Mouse (Mus musculus): ENCODE data around the gene Bend4. TPM values are rescaled to one million over a fixed set of nuclear protein-coding genes. Genes with fewer than 3 reads are reported as not detected.

Gene Bend4
- polyA plus RNA-seq, 1 experiment from 2014 or later = 13.7 TPM

- H3K4me3 ChIP-seq = no peak overlapping the region
- WGBS = 92% methylated on average over 4 of the region's 4 CpGs
- no peaks in the 10 kb centered on the region for H3K27me3 ChIP-seq (replicated peaks)
- H3K9me3 ChIP-seq = no peaks in the 10 kb centered on the region
- H3K4me2 ChIP-seq = no peak overlapping the region
- H3K9ac ChIP-seq = no peak overlapping the region
- H3K36me3 ChIP-seq (replicated peaks) = no peaks in the 10 kb centered on the region
- no peak overlapping the region for H3K27ac ChIP-seq
- no peaks in the 10 kb centered on the region for H3K4me1 ChIP-seq
- ATAC-seq (replicated peaks) = no peak
These were observed 17.7 kb downstream of the Bend4 start for GRCm38 (mm10) chr5:67410426-67410825.

- no peaks in the 10 kb centered on the region for H3K27me3 ChIP-seq (replicated peaks)
- no peaks in the 10 kb centered on the region for H3K36me3 ChIP-seq (replicated peaks)
- no peak overlapping the region for H3K9ac ChIP-seq
- H3K4me3 ChIP-seq = no peak overlapping the region
- WGBS = 93% methylated on average over 6 of the region's 6 CpGs
- H3K4me1 ChIP-seq = no peaks in the 10 kb centered on the region
- no peak for ATAC-seq (replicated peaks)
- H3K27ac ChIP-seq = no peak overlapping the region
- no peak overlapping the region for H3K4me2 ChIP-seq
- no peaks in the 10 kb centered on the region for H3K9me3 ChIP-seq
These were observed 19.7 kb downstream of the Bend4 start for GRCm38 (mm10) chr5:67408391-67408790.

DNA sequence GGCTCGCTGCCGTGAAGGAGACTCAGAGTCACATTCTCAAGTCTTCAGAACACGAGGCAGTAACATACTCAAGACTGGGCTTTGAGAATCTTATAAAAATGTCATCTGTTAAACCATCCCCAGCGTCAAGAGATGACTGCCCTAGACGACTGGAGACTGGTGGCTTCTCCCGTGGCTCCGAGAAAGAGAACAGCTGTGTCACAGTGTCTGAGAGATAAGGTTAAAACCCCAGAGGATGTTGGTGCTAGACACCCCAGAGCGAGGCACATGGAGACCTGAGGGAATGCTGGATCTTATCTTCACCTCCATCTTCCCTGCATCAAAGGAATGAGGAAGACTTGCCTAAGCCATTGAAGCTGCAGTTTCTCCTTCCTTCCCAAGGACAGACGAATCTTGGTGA lies 23.2 kb downstream of the Bend4 start:
- H3K9me3 ChIP-seq = no peaks in the 10 kb centered on the region
- ATAC-seq (replicated peaks) = no peak
- H3K27me3 ChIP-seq (replicated peaks) = no peaks in the 10 kb centered on the region
- no peaks in the 10 kb centered on the region for H3K36me3 ChIP-seq (replicated peaks)
- H3K4me1 ChIP-seq = no peaks in the 10 kb centered on the region
- no peak overlapping the region for H3K9ac ChIP-seq
- 88% methylated on average over 9 of the region's 9 CpGs for WGBS
- H3K27ac ChIP-seq = no peak overlapping the region
- H3K4me3 ChIP-seq = no peak overlapping the region
- no peak overlapping the region for H3K4me2 ChIP-seq

DNA sequence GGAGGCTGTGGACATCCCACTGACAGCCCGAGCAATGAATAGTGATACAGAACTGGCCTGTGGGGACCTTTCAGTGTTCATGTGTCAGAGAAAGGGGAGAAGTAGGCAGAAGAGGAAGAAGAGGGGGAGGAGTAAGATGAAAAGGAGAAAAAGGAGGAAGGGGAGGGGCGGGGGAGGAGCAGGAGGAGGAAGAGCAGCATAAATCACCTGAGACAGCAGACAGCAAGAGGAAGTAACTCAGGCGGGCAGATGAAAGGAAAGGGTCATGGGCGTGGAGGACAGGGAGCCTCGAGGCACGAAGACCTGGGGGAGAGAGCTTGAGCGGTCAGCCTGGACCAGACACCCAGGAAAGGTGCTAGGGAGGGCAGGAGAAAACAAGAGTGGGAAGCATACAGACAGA lies 23.7 kb downstream of the Bend4 start:
- 87% methylated on average over 7 of the region's 7 CpGs for WGBS
- Histone ChIP-seq H3K4me1 (no peaks in the 10 kb centered on the region), H3K27ac (no peak overlapping the region), H3K4me3 (no peak overlapping the region), H3K9ac (no peak overlapping the region), H3K9me3 (no peaks in the 10 kb centered on the region), H3K36me3 (replicated peaks) (no peaks in the 10 kb centered on the region), H3K4me2 (no peak overlapping the region), H3K27me3 (replicated peaks) (no peaks in the 10 kb centered on the region)
- ATAC-seq (replicated peaks) = no peak

- Histone ChIP-seq H3K36me3 (replicated peaks) (0 out of 2 replicates have a peak, but pooled peaks cover 2% of the 10 kb centered on the region), H3K9ac (no peak overlapping the region), H3K4me3 (no peak overlapping the region), H3K4me2 (no peak overlapping the region), H3K27me3 (replicated peaks) (no peaks in the 10 kb centered on the region), H3K9me3 (no peaks in the 10 kb centered on the region), H3K27ac (no peak overlapping the region), H3K4me1 (no peaks in the 10 kb centered on the region)
- WGBS = 75% methylated on average over 9 of the region's 9 CpGs
- ATAC-seq (replicated peaks) = no peak
These were observed 26.5 kb downstream of the Bend4 start for GRCm38 (mm10) chr5:67401612-67402011.

- H3K4me2 ChIP-seq = peak overlapping the region; percentile 23; the same call in 1 of the 2 replicates
- ATAC-seq (replicated peaks) = peak; percentile 70
These were observed 27.3 kb downstream of the Bend4 start for GRCm38 (mm10) chr5:67400608-67401480.

DNA sequence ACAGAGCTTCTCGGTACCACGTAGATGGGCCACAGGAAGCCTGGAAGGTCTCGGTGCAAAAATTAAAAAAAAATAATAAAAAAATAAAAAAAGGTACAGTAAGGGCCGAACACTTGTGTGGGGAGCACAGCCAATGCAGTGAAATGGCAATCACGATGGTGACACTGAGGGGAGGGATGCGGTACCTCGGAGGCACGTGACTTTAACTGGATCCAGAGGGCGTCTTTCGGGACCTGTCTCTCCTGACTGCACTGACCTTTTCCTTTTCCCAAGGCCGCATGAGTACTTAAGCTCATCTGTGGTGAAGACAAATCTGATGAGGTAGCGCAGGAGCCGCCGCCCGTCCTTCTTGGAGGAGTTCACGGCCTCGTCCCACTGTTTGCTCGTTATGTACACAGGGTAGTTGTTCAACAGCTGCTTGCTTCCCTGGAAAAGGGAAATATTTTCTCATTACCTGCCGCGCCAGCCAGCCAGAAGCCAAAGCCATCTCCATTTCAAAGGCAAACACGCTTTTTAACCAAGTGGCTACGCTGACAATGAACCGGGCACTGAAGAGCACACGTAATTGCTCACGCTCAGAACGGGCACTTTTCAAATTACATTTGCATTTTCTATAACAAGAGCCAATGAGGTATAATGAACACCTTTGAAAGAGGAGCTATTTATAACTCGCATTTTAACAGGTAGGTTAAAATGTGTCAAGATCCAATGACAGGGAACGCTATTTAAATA lies 28.1 kb downstream of the Bend4 start:
- Histone ChIP-seq H3K4me1 (no peaks in the 10 kb centered on the region), H3K36me3 (replicated peaks) (0 out of 2 replicates have a peak, but pooled peaks cover 2% of the 10 kb centered on the region), H3K9ac (no peak overlapping the region), H3K9me3 (no peaks in the 10 kb centered on the region), H3K4me3 (0 out of 2 replicates have a peak overlapping the region, but pooled peaks have one; percentile 3), H3K27me3 (replicated peaks) (no peaks in the 10 kb centered on the region), H3K27ac (peak overlapping the region; percentile 53), H3K4me2 (peak overlapping the region; percentile 23)
- ATAC-seq (replicated peaks) = peak; percentile 74
- WGBS = 68% methylated on average over 28 of the region's 28 CpGs

More at GRCm38 (mm10) chr5:67400608-67401480, 27.3 kb downstream of the Bend4 start:
- H3K9me3 ChIP-seq = no peaks in the 10 kb centered on the region
- H3K36me3 ChIP-seq (replicated peaks) = 0 out of 2 replicates have a peak, but pooled peaks cover 2% of the 10 kb centered on the region
- 67% methylated on average over 12 of the region's 12 CpGs for WGBS
- H3K4me1 ChIP-seq = no peaks in the 10 kb centered on the region
- no peaks in the 10 kb centered on the region for H3K27me3 ChIP-seq (replicated peaks)
- H3K27ac ChIP-seq = no peak overlapping the region
- no peak overlapping the region for H3K9ac ChIP-seq
- no peak overlapping the region for H3K4me3 ChIP-seq

DNA sequence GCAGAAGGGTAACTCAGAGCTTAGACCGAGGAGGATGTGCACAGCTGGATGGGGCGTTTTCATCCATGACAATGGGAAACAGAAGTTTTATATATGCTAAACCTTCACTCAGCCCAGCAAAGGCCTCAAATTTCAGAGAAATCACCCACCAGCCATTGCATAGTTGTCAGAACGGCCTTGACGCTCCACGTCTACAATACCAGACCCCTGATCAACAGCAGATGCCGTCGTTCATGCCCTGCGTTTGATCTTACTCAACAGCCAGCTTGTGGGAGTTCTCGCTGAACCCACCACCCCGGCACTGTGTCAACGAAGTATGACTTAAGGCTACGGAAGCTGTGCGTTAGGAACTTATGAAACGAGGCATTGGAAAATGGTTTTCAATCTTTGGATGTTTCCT lies 30.9 kb downstream of the Bend4 start:
- Histone ChIP-seq H3K27me3 (replicated peaks) (no peaks in the 10 kb centered on the region), H3K27ac (no peak overlapping the region), H3K4me3 (no peak overlapping the region), H3K4me1 (no peaks in the 10 kb centered on the region), H3K9me3 (no peaks in the 10 kb centered on the region), H3K36me3 (replicated peaks) (0 out of 2 replicates have a peak, but pooled peaks cover 2% of the 10 kb centered on the region), H3K4me2 (no peak overlapping the region), H3K9ac (no peak overlapping the region)
- 86% methylated on average over 14 of the region's 14 CpGs for WGBS
- no peak for ATAC-seq (replicated peaks)

DNA sequence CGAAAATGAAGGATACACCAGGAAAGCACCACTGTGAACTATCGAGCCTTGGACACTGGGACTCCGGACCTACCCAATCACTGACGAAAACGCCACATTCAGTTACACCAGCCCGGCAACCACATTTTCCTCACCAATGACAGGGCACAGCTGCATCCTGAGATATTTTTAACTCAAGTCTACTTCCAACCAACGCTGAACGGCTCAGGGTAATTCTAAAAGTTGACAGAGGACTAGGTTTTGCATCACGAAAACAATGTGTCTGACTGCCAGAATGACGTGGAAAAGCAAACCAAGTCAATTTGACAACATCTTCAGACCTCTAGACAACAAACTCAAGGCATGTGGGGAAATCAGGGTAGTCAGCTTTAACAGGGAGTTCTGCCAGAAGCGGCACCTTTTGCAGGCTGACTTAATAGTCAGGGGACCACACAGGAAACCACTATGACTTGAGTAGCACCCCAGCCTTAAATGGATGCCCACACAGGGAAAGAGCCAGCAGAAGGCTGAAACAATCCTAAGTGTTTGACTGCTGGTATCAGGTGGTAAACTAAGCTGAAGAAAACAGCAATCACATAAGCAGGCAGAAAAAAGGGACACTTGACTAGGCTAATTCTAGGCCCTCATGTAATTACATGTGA lies 32.8 kb downstream of the Bend4 start:
- Histone ChIP-seq H3K9me3 (no peaks in the 10 kb centered on the region), H3K4me3 (no peak overlapping the region), H3K36me3 (replicated peaks) (0 out of 2 replicates have a peak, but pooled peaks cover 2% of the 10 kb centered on the region), H3K4me2 (no peak overlapping the region), H3K27me3 (replicated peaks) (no peaks in the 10 kb centered on the region), H3K27ac (no peak overlapping the region), H3K9ac (no peak overlapping the region), H3K4me1 (no peaks in the 10 kb centered on the region)
- 94% methylated on average over 11 of the region's 11 CpGs for WGBS
- no peak for ATAC-seq (replicated peaks)

GRCm38 (mm10) chr5:67393951-67394350 lies 34.2 kb downstream of the Bend4 start:
- Histone ChIP-seq H3K36me3 (replicated peaks) (0 out of 2 replicates have a peak, but pooled peaks cover 2% of the 10 kb centered on the region), H3K9ac (no peak overlapping the region), H3K4me2 (no peak overlapping the region), H3K4me1 (no peaks in the 10 kb centered on the region), H3K4me3 (no peak overlapping the region), H3K27me3 (replicated peaks) (no peaks in the 10 kb centered on the region), H3K9me3 (no peaks in the 10 kb centered on the region), H3K27ac (no peak overlapping the region)
- no peak for ATAC-seq (replicated peaks)
- WGBS = 86% methylated on average over 6 of the region's 6 CpGs

GRCm38 (mm10) chr5:67382556-67382955 lies 45.6 kb downstream of the Bend4 start:
- Histone ChIP-seq H3K36me3 (replicated peaks) (no peaks in the 10 kb centered on the region), H3K4me3 (no peak overlapping the region), H3K9me3 (no peaks in the 10 kb centered on the region), H3K4me1 (no peaks in the 10 kb centered on the region), H3K4me2 (no peak overlapping the region), H3K27ac (no peak overlapping the region), H3K9ac (no peak overlapping the region), H3K27me3 (replicated peaks) (no peaks in the 10 kb centered on the region)
- WGBS = 91% methylated on average over 7 of the region's 7 CpGs
- no peak for ATAC-seq (replicated peaks)

- Histone ChIP-seq H3K36me3 (replicated peaks) (no peaks in the 10 kb centered on the region), H3K4me3 (no peak overlapping the region), H3K27ac (no peak overlapping the region), H3K4me1 (no peaks in the 10 kb centered on the region), H3K27me3 (replicated peaks) (no peaks in the 10 kb centered on the region), H3K9me3 (no peaks in the 10 kb centered on the region), H3K4me2 (no peak overlapping the region), H3K9ac (no peak overlapping the region)
- WGBS = 43% methylated on average over 2 of the region's 2 CpGs
- no peak for ATAC-seq (replicated peaks)
These were observed 46.4 kb downstream of the Bend4 start for GRCm38 (mm10) chr5:67381690-67382089.

All from midbrain, embryonic 15.5 days (tissue).